Mouse (Mus musculus) heart, embryonic 10.5 days (tissue): ENCODE data around the gene Jmjd7. TPM values are rescaled to one million over a fixed set of nuclear protein-coding genes. Genes with fewer than 3 reads are reported as not detected.
A peak's percentile ranks its signal among the peaks of the same experiment; 100 is the strongest.

ENCODE experiments used
- DNase-seq: peaks from one replicate; pipeline ENCODE4 v3.0.0-alpha.2; 2017; ENCODE audit warnings: low spot score
- H3K27ac ChIP-seq: fragments of 300-500 bp; sonication (generic); 2 replicates; pipeline ENCODE4 v1.5.1; 2016; ENCODE audit warnings: mild to moderate bottlenecking
- H3K27me3 ChIP-seq: fragments of 300-500 bp; sonication (generic); 2 replicates; pipeline ENCODE4 v1.6.1; 2016; ENCODE audit warnings: mild to moderate bottlenecking; ENCODE audit not compliant: poor library complexity, insufficient read depth, severe bottlenecking
- H3K36me3 ChIP-seq: fragments of 300-500 bp; sonication (generic); 2 replicates; pipeline ENCODE4 v1.6.1; 2016; ENCODE audit warnings: mild to moderate bottlenecking, moderate library complexity
- H3K4me1 ChIP-seq: fragments of 300-500 bp; sonication (generic); 2 replicates; pipeline ENCODE4 v1.6.1; 2016; ENCODE audit warnings: mild to moderate bottlenecking
- H3K4me3 ChIP-seq: fragments of 300-500 bp; sonication (generic); 2 replicates; pipeline ENCODE4 v1.5.1; 2016; ENCODE audit warnings: mild to moderate bottlenecking, moderate library complexity
- H3K9me3 ChIP-seq: fragments of 300-500 bp; sonication (generic); 2 replicates; pipeline ENCODE4 v1.6.1; 2016; ENCODE audit warnings: mild to moderate bottlenecking, moderate library complexity
- WGBS: fragments of 180-500 bp; shearing (Covaris S2); methylation state at CpG from one replicate; pipeline ENCODE4 v1.1.7; 2016; 5-methylcytosine and 5-hydroxymethylcytosine counted together
- microRNA-seq: library from miRNA; unstranded; fragments of <30 nt; microRNA quantifications from one replicate; pipeline ENCODE4, GENCODE M21; 2017
- polyA plus RNA-seq: library from polyadenylated mRNA; unstranded; fragments of >200 nt; fragmentation: Nextera tagmentation; extraction: Ambion mirVana; gene quantifications from 2 replicates; pipeline ENCODE4 v1.2.1, GENCODE M21; 2016

The Jmjd7 gene
- polyA plus RNA-seq, 1 experiment from 2014 or later = 17.6 TPM

- Histone ChIP-seq H3K9me3 (no peaks in the 10 kb centered on the region), H3K27me3 (peaks cover 82% of the 10 kb centered on the region), H3K27ac (no peak overlapping the region), H3K4me3 (no peak overlapping the region), H3K36me3 (no peaks in the 10 kb centered on the region), H3K4me1 (peaks cover 9% of the 10 kb centered on the region)
- no peak for DNase-seq
- WGBS = 41% methylated on average over 16 of the region's 16 CpGs
These were observed 41.5 kb downstream of the Jmjd7 start for GRCm38 (mm10) chr2:120068555-120069465.

- WGBS = 69% methylated on average over 8 of the region's 8 CpGs
- no peaks in the 10 kb centered on the region for H3K9me3 ChIP-seq
- DNase-seq = no peak
- H3K4me3 ChIP-seq = no peak overlapping the region
- H3K27ac ChIP-seq = no peak overlapping the region
- H3K36me3 ChIP-seq = no peaks in the 10 kb centered on the region
- H3K4me1 ChIP-seq = peaks cover 9% of the 10 kb centered on the region
- H3K27me3 ChIP-seq = peaks cover 82% of the 10 kb centered on the region
These were observed 42.2 kb downstream of the Jmjd7 start for GRCm38 (mm10) chr2:120069466-120069990.

DNA sequence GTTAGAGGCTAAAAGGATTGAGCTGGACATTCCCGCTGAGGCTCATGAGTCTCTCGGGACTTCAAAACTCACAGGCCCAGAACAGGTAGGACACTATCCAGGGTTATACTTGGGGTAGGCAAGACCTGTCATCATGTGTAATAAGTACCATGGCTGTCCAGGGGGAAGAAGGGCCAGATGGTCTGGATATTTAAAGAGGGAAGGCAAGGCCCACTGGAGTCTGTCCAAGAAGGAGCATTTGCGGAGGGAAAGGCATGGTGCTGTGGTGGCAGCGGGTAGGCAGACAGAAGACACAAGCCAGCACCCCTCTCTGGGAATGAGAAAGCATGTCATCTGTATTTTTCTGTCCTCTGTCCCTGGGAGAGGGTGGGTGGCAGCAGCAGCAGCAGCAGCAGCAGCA lies 46.8 kb downstream of the Jmjd7 start:
- Histone ChIP-seq H3K4me3 (no peak overlapping the region), H3K36me3 (no peaks in the 10 kb centered on the region), H3K27ac (no peak overlapping the region), H3K9me3 (no peaks in the 10 kb centered on the region), H3K4me1 (peaks cover 17% of the 10 kb centered on the region), H3K27me3 (peaks cover 91% of the 10 kb centered on the region)
- 89% methylated on average over 4 of the region's 4 CpGs for WGBS
- no peak for DNase-seq

GRCm38 (mm10) chr2:120076076-120076705 lies 48.9 kb downstream of the Jmjd7 start:
- Histone ChIP-seq H3K4me3 (peak overlapping the region; percentile 53), H3K4me1 (peaks cover 13% of the 10 kb centered on the region), H3K36me3 (no peaks in the 10 kb centered on the region), H3K27me3 (peaks cover 91% of the 10 kb centered on the region), H3K9me3 (no peaks in the 10 kb centered on the region), H3K27ac (no peak overlapping the region)
- DNase-seq = no peak
- WGBS = 2% methylated on average over 36 of the region's 36 CpGs

Small RNA genes within 50 kb of the gene (microRNA-seq; reads per million reads assigned to microRNA genes)
- gene Mir7665 = not detected

Other genes starting within 250 kb of the Jmjd7 start
- 31.4 and 32.0 TPM in 2 replicates for gene Rpap1, start 239.9 kb upstream of the Jmjd7 start, polyA plus RNA-seq
- 8.9 and 11.6 TPM in 2 replicates for gene Tyro3, start 229.8 kb upstream of the Jmjd7 start, polyA plus RNA-seq
- 24.2 and 24.6 TPM in 2 replicates for gene Mga, start 130.3 kb upstream of the Jmjd7 start, polyA plus RNA-seq
- 1.8 and 2.8 TPM in 2 replicates for gene Mapkbp1, start 54.8 kb upstream of the Jmjd7 start, polyA plus RNA-seq
- 2.6 and 5.5 TPM in 2 replicates for gene Gm28042, start within 50 bp of the Jmjd7 start, polyA plus RNA-seq
- gene Pla2g4b, start 5.9 kb downstream of the Jmjd7 start, polyA plus RNA-seq = 2.6 TPM in 2 replicates
- gene Ehd4, start 127.1 kb downstream of the Jmjd7 start, polyA plus RNA-seq = 115 and 173 TPM in 2 replicates
- 0.52 and 0.54 TPM in 2 replicates for gene Pla2g4e, start 217.9 kb downstream of the Jmjd7 start, polyA plus RNA-seq